In genomic region chr7:89216118-89216517, GRCm38 (mm10) we compare ENCODE assay signal across 9 mouse cellular contexts.
A peak's percentile ranks its signal among the peaks of the same experiment; 100 is the strongest.
DNase-seq lines count a peak whose midpoint lies in the region; ATAC-seq lines count a peak whose summit lies in the region.
"Had no signal": no experiment of that assay in that cellular context is flagged by ENCODE, and none has a peak within 500 bp of the region (broad histone marks: within the 10 kb centered on the region; RNA-seq: fewer than 3 reads in every experiment).

No protein-coding gene starts in this region.

- peak overlapping the region; percentile 5 for H3K27ac ChIP-seq in heart, embryonic 16.5 days (ENCODE audit: low read length)
- H3K27ac ChIP-seq in lung, embryonic 16.5 days (ENCODE audit: low read length), result peak overlapping the region; percentile 14; the same call in 1 of the 2 replicates
- H3K27ac ChIP-seq in embryonic facial prominence, embryonic 14.5 days (replicated peaks; ENCODE audit: low read depth, low read length), result no peak overlapping the region

- 38% methylated on average over 2 of the region's 2 CpGs for WGBS in heart, embryonic 16.5 days
- WGBS in lung, embryonic 16.5 days, result 47% methylated on average over 2 of the region's 2 CpGs
- 67% methylated on average over 2 of the region's 2 CpGs for WGBS in embryonic facial prominence, embryonic 14.5 days

- no peak overlapping the region for H3K9ac ChIP-seq in heart, embryonic 16.5 days (ENCODE audit: low read length)
- H3K9ac ChIP-seq in lung, embryonic 16.5 days (ENCODE audit: low read length), result no peak overlapping the region
- H3K9ac ChIP-seq in embryonic facial prominence, embryonic 14.5 days (ENCODE audit: low read depth, low read length), result no peak overlapping the region

- intact Hi-C loops in heart, postnatal 25 days (cut with DNase I), result no loop called here

- ATAC-seq in heart, embryonic 16.5 days (replicated peaks; ENCODE audit: extremely low read depth, insufficient read depth, low FRiP score), result peak; percentile 67; the same call in 1 of the 2 replicates
- peak; percentile 56; the same call in 1 of the 2 replicates for ATAC-seq in lung, embryonic 16.5 days (ENCODE audit: low read depth)
- peak; percentile 41; the same call in 1 of the 2 replicates for ATAC-seq in embryonic facial prominence, embryonic 14.5 days (ENCODE audit: low read depth)
- no peak for ATAC-seq in activated CD4-positive, CD25-positive, alpha-beta regulatory T cell, adult 4 months

- H3K4me1 ChIP-seq in heart, embryonic 16.5 days (ENCODE audit: control insufficient read depth, insufficient read depth, low read length), result peaks cover 17% of the 10 kb centered on the region
- H3K4me1 ChIP-seq in lung, embryonic 16.5 days (replicated peaks; ENCODE audit: control insufficient read depth, insufficient read depth, low read length), result peaks cover 16% of the 10 kb centered on the region
- peaks cover 6% of the 10 kb centered on the region; the same call in 1 of the 2 replicates for H3K4me1 ChIP-seq in embryonic facial prominence, embryonic 14.5 days (ENCODE audit: control insufficient read depth, insufficient read depth, low read length)

- no peaks in the 10 kb centered on the region for H3K36me3 ChIP-seq in heart, embryonic 16.5 days (ENCODE audit: control insufficient read depth, insufficient read depth)
- no peaks in the 10 kb centered on the region for H3K36me3 ChIP-seq in lung, embryonic 16.5 days (ENCODE audit: control insufficient read depth, insufficient read depth, low read length)
- H3K36me3 ChIP-seq in embryonic facial prominence, embryonic 14.5 days (ENCODE audit: control insufficient read depth, insufficient read depth, low read length), result no peaks in the 10 kb centered on the region

- no peaks in the 10 kb centered on the region for H3K9me3 ChIP-seq in heart, embryonic 16.5 days (replicated peaks; ENCODE audit: control insufficient read depth, low read length)
- no peaks in the 10 kb centered on the region for H3K9me3 ChIP-seq in lung, embryonic 16.5 days (ENCODE audit: control insufficient read depth, low read length)
- H3K9me3 ChIP-seq in embryonic facial prominence, embryonic 14.5 days (ENCODE audit: control insufficient read depth, low read length), result no peaks in the 10 kb centered on the region

- DNase-seq in heart, postnatal 25 days (ENCODE audit: low spot score), result no peak
- DNase-seq in lung, postnatal 25 days (ENCODE audit: low spot score), result no peak
- no peak for DNase-seq in embryonic facial prominence, embryonic 14.5 days (ENCODE audit: low spot score)
- peak; percentile 46 for DNase-seq in skeletal muscle tissue, adult 2 months (ENCODE audit: low read depth, low spot score)
- DNase-seq: embryo, embryonic 11 days; right cerebral cortex, postnatal 25 days had no signal

- no peaks in the 10 kb centered on the region for H3K27me3 ChIP-seq in heart, embryonic 16.5 days (ENCODE audit: control insufficient read depth, insufficient read depth, low read length)
- no peaks in the 10 kb centered on the region for H3K27me3 ChIP-seq in lung, embryonic 16.5 days (ENCODE audit: control insufficient read depth, insufficient read depth, low read depth, low read length)
- H3K27me3 ChIP-seq in embryonic facial prominence, embryonic 14.5 days (replicated peaks; ENCODE audit: control insufficient read depth, insufficient read depth, low read length), result no peaks in the 10 kb centered on the region

- H3K4me2 ChIP-seq in heart, embryonic 16.5 days (ENCODE audit: low read depth, low read length), result no peak overlapping the region
- no peak overlapping the region for H3K4me2 ChIP-seq in lung, embryonic 16.5 days (ENCODE audit: low read depth, low read length)
- H3K4me2 ChIP-seq in embryonic facial prominence, embryonic 14.5 days (ENCODE audit: low read depth, low read length), result no peak overlapping the region

- no peak overlapping the region for H3K4me3 ChIP-seq in heart, embryonic 16.5 days (ENCODE audit: low read length)
- no peak overlapping the region for H3K4me3 ChIP-seq in lung, embryonic 16.5 days (ENCODE audit: low read length)
- H3K4me3 ChIP-seq in embryonic facial prominence, embryonic 14.5 days (ENCODE audit: low read depth, low read length), result no peak overlapping the region
